Mouse (Mus musculus) myocyte (in vitro differentiated cells): ENCODE measurements around the gene Ralgps1.

Source experiments
- CEBPB ChIP-seq: IDR thresholded peaks from 2 replicates; pipeline ENCODE4 v1.6.1; 2011; ENCODE audit warnings: mild to moderate bottlenecking, moderate library complexity; ENCODE audit not compliant: poor library complexity, insufficient read depth, severe bottlenecking
- MAX ChIP-seq: IDR thresholded peaks from one replicate; pipeline ENCODE4 v1.6.1; 2011; ENCODE audit warnings: low read depth, mild to moderate bottlenecking, control low read depth
- MYOD1 ChIP-seq, 3 experiments: IDR thresholded peaks; one replicate each; pipeline ENCODE4 v1.6.1; 2011; ENCODE audit warnings: control low read depth in 2 of 3, low read depth in 2 of 3, mild to moderate bottlenecking in 2 of 3, moderate library complexity in 1 of 3; ENCODE audit not compliant: insufficient read length in 2 of 3, control insufficient read depth in 1 of 3
- MYOG ChIP-seq, 3 experiments: IDR thresholded peaks; one replicate each; pipeline ENCODE4 v1.6.1; 2011; ENCODE audit warnings: control low read depth in 2 of 3, low read depth in 2 of 3, mild to moderate bottlenecking in 2 of 3; ENCODE audit not compliant: insufficient read length in 2 of 3, control insufficient read depth in 1 of 3, insufficient read depth in 1 of 3
- POLR2A ChIP-seq: IDR thresholded peaks from one replicate; pipeline ENCODE4 v1.6.1; 2011; ENCODE audit warnings: low read depth, mild to moderate bottlenecking, control low read depth, moderate library complexity; ENCODE audit not compliant: insufficient read length

GRCm38 (mm10) chr2:33348260-33348659 lies 23.0 kb downstream of the Ralgps1 start:
- TF ChIP-seq POLR2A (no peak), MAX (no peak), MYOG (IDR thresholded peaks at IDR 0.05; ENCODE audit: control insufficient read depth in 1 of 3, insufficient read depth in 1 of 3, insufficient read length in 2 of 3, low read depth in 2 of 3) (no peak), CEBPB (no peak), MYOD1 (IDR thresholded peaks at IDR 0.05; ENCODE audit: control insufficient read depth in 1 of 3, insufficient read length in 2 of 3, low read depth in 2 of 3) (no peak)
